Mouse (Mus musculus): ENCODE data around the gene Scn5a. TPM values are rescaled to one million over a fixed set of nuclear protein-coding genes. Genes with fewer than 3 reads are reported as not detected.

The Scn5a gene
- polyA plus RNA-seq, 1 experiment from 2014 or later: 0.05 TPM

GRCm38 (mm10) chr9:119510902-119511301 is 67.9 kb downstream of the Scn5a start:
- no peak for ATAC-seq (ENCODE audit: insufficient read depth)
- Histone ChIP-seq H3K9ac (no peak overlapping the region), H3K4me2 (no peak overlapping the region), H3K4me3 (replicated peaks) (no peak overlapping the region), H3K9me3 (replicated peaks) (no peaks in the 10 kb centered on the region), H3K27ac (replicated peaks) (no peak overlapping the region), H3K4me1 (replicated peaks) (no peaks in the 10 kb centered on the region; the same call in 1 of the 2 replicates), H3K36me3 (replicated peaks) (no peaks in the 10 kb centered on the region), H3K27me3 (no peaks in the 10 kb centered on the region)
- WGBS (ENCODE audit: insufficient replicate concordance): 58% methylated on average over 6 of the region's 6 CpGs

- WGBS (ENCODE audit: insufficient replicate concordance): 44% methylated on average over 11 of the region's 11 CpGs
- no peaks in the 10 kb centered on the region for H3K36me3 ChIP-seq (replicated peaks)
These were observed 73.7 kb downstream of the Scn5a start for GRCm38 (mm10) chr9:119504981-119505658.

GRCm38 (mm10) chr9:119503613-119504012 is 75.2 kb downstream of the Scn5a start:
- no peaks in the 10 kb centered on the region for H3K36me3 ChIP-seq (replicated peaks)
- 75% methylated on average over 9 of the region's 9 CpGs for WGBS (ENCODE audit: insufficient replicate concordance)
- no peak for ATAC-seq (ENCODE audit: insufficient read depth)
- H3K27me3 ChIP-seq: no peaks in the 10 kb centered on the region
- no peaks in the 10 kb centered on the region for H3K4me1 ChIP-seq (replicated peaks)
- H3K4me2 ChIP-seq: no peak overlapping the region
- H3K4me3 ChIP-seq (replicated peaks): no peak overlapping the region
- no peak overlapping the region for H3K9ac ChIP-seq
- no peak overlapping the region for H3K27ac ChIP-seq (replicated peaks)
- no peaks in the 10 kb centered on the region for H3K9me3 ChIP-seq (replicated peaks)

More at GRCm38 (mm10) chr9:119504981-119505658, 73.7 kb downstream of the Scn5a start:
- no peak overlapping the region for H3K27ac ChIP-seq (replicated peaks)
- H3K27me3 ChIP-seq: no peaks in the 10 kb centered on the region
- H3K9ac ChIP-seq: no peak overlapping the region
- H3K4me3 ChIP-seq (replicated peaks): no peak overlapping the region
- no peaks in the 10 kb centered on the region for H3K9me3 ChIP-seq (replicated peaks)
- H3K4me2 ChIP-seq: no peak overlapping the region
- no peaks in the 10 kb centered on the region for H3K4me1 ChIP-seq (replicated peaks)
- no peak for ATAC-seq (ENCODE audit: insufficient read depth)

- WGBS (ENCODE audit: insufficient replicate concordance): 49% methylated on average over 7 of the region's 7 CpGs
- no peak overlapping the region for H3K4me2 ChIP-seq
- no peaks in the 10 kb centered on the region for H3K36me3 ChIP-seq (replicated peaks)
- H3K4me3 ChIP-seq (replicated peaks): no peak overlapping the region
- no peak overlapping the region for H3K27ac ChIP-seq (replicated peaks)
- H3K9ac ChIP-seq: no peak overlapping the region
- ATAC-seq (ENCODE audit: insufficient read depth): no peak
- no peaks in the 10 kb centered on the region for H3K27me3 ChIP-seq
- no peaks in the 10 kb centered on the region for H3K4me1 ChIP-seq (replicated peaks)
- H3K9me3 ChIP-seq (replicated peaks): no peaks in the 10 kb centered on the region
These were observed 79.9 kb downstream of the Scn5a start for GRCm38 (mm10) chr9:119498885-119499284.

- no peak overlapping the region for H3K4me2 ChIP-seq
- H3K9ac ChIP-seq: no peak overlapping the region
- no peaks in the 10 kb centered on the region for H3K4me1 ChIP-seq (replicated peaks)
- ATAC-seq (ENCODE audit: insufficient read depth): no peak
- H3K9me3 ChIP-seq (replicated peaks): no peaks in the 10 kb centered on the region
- WGBS (ENCODE audit: insufficient replicate concordance): 79% methylated on average over 9 of the region's 9 CpGs
- H3K4me3 ChIP-seq (replicated peaks): no peak overlapping the region
- no peaks in the 10 kb centered on the region for H3K27me3 ChIP-seq
- H3K36me3 ChIP-seq (replicated peaks): no peaks in the 10 kb centered on the region
- H3K27ac ChIP-seq (replicated peaks): no peak overlapping the region
These were observed 80.6 kb downstream of the Scn5a start for GRCm38 (mm10) chr9:119498247-119498607.

- no peak for ATAC-seq (ENCODE audit: insufficient read depth)
- WGBS (ENCODE audit: insufficient replicate concordance): 71% methylated on average over 15 of the region's 15 CpGs
- Histone ChIP-seq H3K4me3 (replicated peaks) (no peak overlapping the region), H3K9ac (no peak overlapping the region), H3K9me3 (replicated peaks) (no peaks in the 10 kb centered on the region), H3K27me3 (no peaks in the 10 kb centered on the region), H3K4me1 (replicated peaks) (no peaks in the 10 kb centered on the region), H3K27ac (replicated peaks) (no peak overlapping the region), H3K4me2 (no peak overlapping the region), H3K36me3 (replicated peaks) (no peaks in the 10 kb centered on the region)
These were observed 81.1 kb downstream of the Scn5a start for GRCm38 (mm10) chr9:119497546-119498246.

- ATAC-seq (ENCODE audit: insufficient read depth): no peak
- no peaks in the 10 kb centered on the region for H3K27me3 ChIP-seq
- no peaks in the 10 kb centered on the region for H3K9me3 ChIP-seq (replicated peaks)
- no peak overlapping the region for H3K4me3 ChIP-seq (replicated peaks)
- no peaks in the 10 kb centered on the region for H3K4me1 ChIP-seq (replicated peaks)
- no peak overlapping the region for H3K4me2 ChIP-seq
- 48% methylated on average over 5 of the region's 5 CpGs for WGBS (ENCODE audit: insufficient replicate concordance)
- no peak overlapping the region for H3K27ac ChIP-seq (replicated peaks)
- no peak overlapping the region for H3K9ac ChIP-seq
- no peaks in the 10 kb centered on the region for H3K36me3 ChIP-seq (replicated peaks)
These were observed 81.9 kb downstream of the Scn5a start for GRCm38 (mm10) chr9:119496960-119497359.

GRCm38 (mm10) chr9:119496354-119496753 is 82.5 kb downstream of the Scn5a start:
- Histone ChIP-seq H3K4me2 (no peak overlapping the region), H3K9me3 (replicated peaks) (no peaks in the 10 kb centered on the region), H3K4me3 (replicated peaks) (no peak overlapping the region), H3K27ac (replicated peaks) (no peak overlapping the region), H3K27me3 (no peaks in the 10 kb centered on the region), H3K4me1 (replicated peaks) (no peaks in the 10 kb centered on the region), H3K9ac (no peak overlapping the region), H3K36me3 (replicated peaks) (no peaks in the 10 kb centered on the region)
- ATAC-seq (ENCODE audit: insufficient read depth): no peak
- 65% methylated on average over 9 of the region's 9 CpGs for WGBS (ENCODE audit: insufficient replicate concordance)

- Histone ChIP-seq H3K27me3 (no peaks in the 10 kb centered on the region), H3K4me3 (replicated peaks) (no peak overlapping the region), H3K4me1 (replicated peaks) (no peaks in the 10 kb centered on the region), H3K27ac (replicated peaks) (no peak overlapping the region), H3K36me3 (replicated peaks) (no peaks in the 10 kb centered on the region), H3K9ac (no peak overlapping the region), H3K9me3 (replicated peaks) (no peaks in the 10 kb centered on the region), H3K4me2 (no peak overlapping the region)
- WGBS (ENCODE audit: insufficient replicate concordance): 78% methylated on average over 13 of the region's 13 CpGs
- ATAC-seq (ENCODE audit: insufficient read depth): no peak
These were observed 93.9 kb downstream of the Scn5a start for GRCm38 (mm10) chr9:119484868-119485267.

GRCm38 (mm10) chr9:119484420-119484819 is 94.4 kb downstream of the Scn5a start:
- WGBS (ENCODE audit: insufficient replicate concordance): 65% methylated on average over 9 of the region's 9 CpGs
- H3K9ac ChIP-seq: no peak overlapping the region
- no peaks in the 10 kb centered on the region for H3K27me3 ChIP-seq
- H3K36me3 ChIP-seq (replicated peaks): no peaks in the 10 kb centered on the region
- H3K4me1 ChIP-seq (replicated peaks): no peaks in the 10 kb centered on the region
- ATAC-seq (ENCODE audit: insufficient read depth): no peak
- no peak overlapping the region for H3K4me2 ChIP-seq
- H3K27ac ChIP-seq (replicated peaks): no peak overlapping the region
- H3K9me3 ChIP-seq (replicated peaks): no peaks in the 10 kb centered on the region
- no peak overlapping the region for H3K4me3 ChIP-seq (replicated peaks)

- Histone ChIP-seq H3K4me1 (replicated peaks) (no peaks in the 10 kb centered on the region), H3K9ac (no peak overlapping the region), H3K27ac (replicated peaks) (no peak overlapping the region), H3K36me3 (replicated peaks) (no peaks in the 10 kb centered on the region), H3K4me3 (replicated peaks) (no peak overlapping the region), H3K27me3 (no peaks in the 10 kb centered on the region), H3K9me3 (replicated peaks) (no peaks in the 10 kb centered on the region), H3K4me2 (no peak overlapping the region)
- 46% methylated on average over 23 of the region's 23 CpGs for WGBS (ENCODE audit: insufficient replicate concordance)
- no peak for ATAC-seq (ENCODE audit: insufficient read depth)
These were observed 95.1 kb downstream of the Scn5a start for GRCm38 (mm10) chr9:119483554-119484353.
